Mouse (Mus musculus) kidney, embryonic 16.5 days (tissue): ENCODE results near the gene Osgin1. TPM values are rescaled to one million over a fixed set of nuclear protein-coding genes. Genes with fewer than 3 reads are reported as not detected.
A peak's percentile ranks its signal among the peaks of the same experiment; 100 is the strongest.

Experiments used
- ATAC-seq: fragments of 200-750 bp; cut with Nextera tagmentation; 2 replicates; pipeline ENCODE4 v1.8.0; 2017; ENCODE audit warnings: moderate TSS enrichment; ENCODE audit not compliant: low FRiP score, low TSS enrichment
- H3K27ac ChIP-seq: fragments of 300-500 bp; sonication (generic); 2 replicates; pipeline ENCODE4 v1.5.1; 2014; ENCODE audit warnings: low read length
- H3K27me3 ChIP-seq: fragments of 300-500 bp; sonication (generic); 2 replicates; pipeline ENCODE4 v1.6.1; 2014; ENCODE audit warnings: low read length, control low read depth, mixed read lengths; ENCODE audit not compliant: insufficient read depth
- H3K36me3 ChIP-seq: fragments of 300-500 bp; sonication (generic); 2 replicates; pipeline ENCODE4 v1.6.1; 2014; ENCODE audit warnings: low read length, control low read depth, mixed read lengths; ENCODE audit not compliant: insufficient read depth
- H3K4me1 ChIP-seq: fragments of 300-500 bp; sonication (generic); 2 replicates; pipeline ENCODE4 v1.6.1; 2014; ENCODE audit warnings: low read length, control low read depth, mixed read lengths; ENCODE audit not compliant: insufficient read depth
- H3K4me2 ChIP-seq: fragments of 300-500 bp; sonication (generic); replicated peaks from 2 replicates; pipeline ENCODE4 v1.6.1; 2014; ENCODE audit warnings: low read depth, low read length
- H3K4me3 ChIP-seq: fragments of 300-500 bp; sonication (generic); 2 replicates; pipeline ENCODE4 v1.5.1; 2014; ENCODE audit warnings: mild to moderate bottlenecking, low read length
- H3K9ac ChIP-seq: fragments of 300-500 bp; sonication (generic); replicated peaks from 2 replicates; pipeline ENCODE4 v1.6.1; 2014; ENCODE audit warnings: low read length
- H3K9me3 ChIP-seq: fragments of 300-500 bp; sonication (generic); 2 replicates; pipeline ENCODE4 v1.6.1; 2016; ENCODE audit warnings: low read length, control low read depth
- WGBS: fragments of 180-500 bp; shearing (Covaris S2); extraction: QIAGEN DNeasy Blood & Tissue Kit; methylation state at CpG from one replicate; pipeline ENCODE4 v1.1.7; 2014; 5-methylcytosine and 5-hydroxymethylcytosine counted together
- polyA plus RNA-seq: library from polyadenylated mRNA; unstranded; fragments of >200 nt; fragmentation: Nextera tagmentation; extraction: Ambion mirVana; gene quantifications from 2 replicates; pipeline ENCODE4 v1.2.1, GENCODE M21; 2015

The Osgin1 gene
- polyA plus RNA-seq, 1 experiment from 2014 or later: 3.6 TPM

GRCm38 (mm10) chr8:119447781-119448170, 13.9 kb downstream of the Osgin1 start:
- WGBS: 2% methylated on average over 17 of the region's 17 CpGs
- H3K36me3 ChIP-seq: no peaks in the 10 kb centered on the region
- peak overlapping the region; percentile 68 for H3K4me3 ChIP-seq
- H3K4me1 ChIP-seq: 0 out of 2 replicates have a peak, but pooled peaks cover 6% of the 10 kb centered on the region
- H3K4me2 ChIP-seq: peak overlapping the region; percentile 99
- no peak for ATAC-seq
- H3K27ac ChIP-seq: no peak overlapping the region
- H3K27me3 ChIP-seq: peaks cover 21% of the 10 kb centered on the region
- H3K9ac ChIP-seq: no peak overlapping the region
- H3K9me3 ChIP-seq: no peaks in the 10 kb centered on the region

GRCm38 (mm10) chr8:119449627-119450026, 15.7 kb downstream of the Osgin1 start:
- H3K4me3 ChIP-seq: no peak overlapping the region
- no peak for ATAC-seq
- no peaks in the 10 kb centered on the region for H3K9me3 ChIP-seq
- no peak overlapping the region for H3K27ac ChIP-seq
- H3K4me1 ChIP-seq: 0 out of 2 replicates have a peak, but pooled peaks cover 6% of the 10 kb centered on the region
- H3K4me2 ChIP-seq: no peak overlapping the region
- peaks cover 21% of the 10 kb centered on the region for H3K27me3 ChIP-seq
- 76% methylated on average over 12 of the region's 12 CpGs for WGBS
- no peaks in the 10 kb centered on the region for H3K36me3 ChIP-seq
- H3K9ac ChIP-seq: no peak overlapping the region

- no peak overlapping the region for H3K27ac ChIP-seq
- H3K9ac ChIP-seq: no peak overlapping the region
- no peaks in the 10 kb centered on the region for H3K9me3 ChIP-seq
- peaks cover 21% of the 10 kb centered on the region for H3K27me3 ChIP-seq
- WGBS: 93% methylated on average over 4 of the region's 4 CpGs
- ATAC-seq: no peak
- no peaks in the 10 kb centered on the region for H3K36me3 ChIP-seq
- no peak overlapping the region for H3K4me2 ChIP-seq
- 0 out of 2 replicates have a peak, but pooled peaks cover 9% of the 10 kb centered on the region for H3K4me1 ChIP-seq
- H3K4me3 ChIP-seq: no peak overlapping the region
These were observed 17.2 kb downstream of the Osgin1 start for GRCm38 (mm10) chr8:119451131-119451530.

- no peak for ATAC-seq
- H3K9ac ChIP-seq: no peak overlapping the region
- 0 out of 2 replicates have a peak, but pooled peaks cover 3% of the 10 kb centered on the region for H3K4me1 ChIP-seq
- no peaks in the 10 kb centered on the region for H3K9me3 ChIP-seq
- no peak overlapping the region for H3K27ac ChIP-seq
- WGBS: 81% methylated on average over 5 of the region's 5 CpGs
- H3K36me3 ChIP-seq: no peaks in the 10 kb centered on the region
- H3K27me3 ChIP-seq: peaks cover 11% of the 10 kb centered on the region
- H3K4me3 ChIP-seq: no peak overlapping the region
- no peak overlapping the region for H3K4me2 ChIP-seq
These were observed 19.0 kb downstream of the Osgin1 start for GRCm38 (mm10) chr8:119452919-119453318.

- H3K4me3 ChIP-seq: no peak overlapping the region
- 74% methylated on average over 5 of the region's 5 CpGs for WGBS
- H3K4me2 ChIP-seq: no peak overlapping the region
- H3K36me3 ChIP-seq: no peaks in the 10 kb centered on the region
- no peaks in the 10 kb centered on the region for H3K9me3 ChIP-seq
- H3K9ac ChIP-seq: no peak overlapping the region
- H3K4me1 ChIP-seq: peaks cover 7% of the 10 kb centered on the region; the same call in 1 of the 2 replicates
- H3K27me3 ChIP-seq: no peaks in the 10 kb centered on the region
- no peak overlapping the region for H3K27ac ChIP-seq
- no peak for ATAC-seq
These were observed 22.1 kb downstream of the Osgin1 start for GRCm38 (mm10) chr8:119456045-119456444.

- Histone ChIP-seq H3K4me1 (peaks cover 15% of the 10 kb centered on the region), H3K27ac (no peak overlapping the region), H3K9ac (0 out of 2 replicates have a peak overlapping the region, but pooled peaks have one; percentile 2), H3K4me3 (no peak overlapping the region), H3K27me3 (no peaks in the 10 kb centered on the region), H3K36me3 (no peaks in the 10 kb centered on the region), H3K9me3 (no peaks in the 10 kb centered on the region), H3K4me2 (no peak overlapping the region)
- 28% methylated on average over 16 of the region's 16 CpGs for WGBS
- no peak for ATAC-seq
These were observed 25.8 kb downstream of the Osgin1 start for GRCm38 (mm10) chr8:119459724-119460123.

- Histone ChIP-seq H3K27ac (no peak overlapping the region), H3K4me3 (no peak overlapping the region), H3K9me3 (no peaks in the 10 kb centered on the region), H3K4me2 (no peak overlapping the region), H3K4me1 (peaks cover 28% of the 10 kb centered on the region), H3K36me3 (no peaks in the 10 kb centered on the region), H3K9ac (no peak overlapping the region), H3K27me3 (0 out of 2 replicates have a peak, but pooled peaks cover 5% of the 10 kb centered on the region)
- 46% methylated on average over 9 of the region's 9 CpGs for WGBS
- ATAC-seq: no peak
These were observed 27.4 kb downstream of the Osgin1 start for GRCm38 (mm10) chr8:119461356-119461755.

- WGBS: 29% methylated on average over 7 of the region's 7 CpGs
- no peak for ATAC-seq
- Histone ChIP-seq H3K27ac (no peak overlapping the region), H3K27me3 (0 out of 2 replicates have a peak, but pooled peaks cover 6% of the 10 kb centered on the region), H3K9me3 (no peaks in the 10 kb centered on the region), H3K4me1 (peaks cover 34% of the 10 kb centered on the region), H3K4me3 (no peak overlapping the region), H3K4me2 (no peak overlapping the region), H3K36me3 (no peaks in the 10 kb centered on the region), H3K9ac (no peak overlapping the region)
These were observed 29.8 kb downstream of the Osgin1 start for GRCm38 (mm10) chr8:119463709-119464108.

GRCm38 (mm10) chr8:119466105-119466504, 32.2 kb downstream of the Osgin1 start:
- WGBS: 3% methylated on average over 18 of the region's 18 CpGs
- ATAC-seq: peak; percentile 74
- Histone ChIP-seq H3K4me2 (peak overlapping the region; percentile 49), H3K9ac (no peak overlapping the region), H3K27ac (no peak overlapping the region), H3K27me3 (0 out of 2 replicates have a peak, but pooled peaks cover 6% of the 10 kb centered on the region), H3K36me3 (no peaks in the 10 kb centered on the region), H3K4me3 (peak overlapping the region; percentile 21), H3K9me3 (no peaks in the 10 kb centered on the region), H3K4me1 (peaks cover 29% of the 10 kb centered on the region)

- H3K9ac ChIP-seq: peak overlapping the region; percentile 33; the same call in 1 of the 2 replicates
- 76% methylated on average over 10 of the region's 10 CpGs for WGBS
These were observed 32.9 kb downstream of the Osgin1 start for GRCm38 (mm10) chr8:119466794-119467193.

More at GRCm38 (mm10) chr8:119466794-119467193, 32.9 kb downstream of the Osgin1 start:
- Histone ChIP-seq H3K4me1 (peaks cover 29% of the 10 kb centered on the region), H3K36me3 (no peaks in the 10 kb centered on the region), H3K27me3 (0 out of 2 replicates have a peak, but pooled peaks cover 6% of the 10 kb centered on the region), H3K27ac (no peak overlapping the region), H3K4me2 (no peak overlapping the region), H3K4me3 (no peak overlapping the region), H3K9me3 (no peaks in the 10 kb centered on the region)
- no peak for ATAC-seq
